8 mouse cellular contexts compared by ENCODE assay signal in genomic region chr2:156842711-156843110, GRCm38 (mm10). TPM values are rescaled to one million over a fixed set of nuclear protein-coding genes. Genes with fewer than 3 reads are reported as not detected.
A peak's percentile ranks its signal among the peaks of the same experiment; 100 is the strongest.
DNase-seq lines count a peak whose midpoint lies in the region; ATAC-seq and TF ChIP-seq lines count a peak whose summit lies in the region.

No protein-coding gene starts in this region.

- peak overlapping the region; percentile 68 for H3K4me2 ChIP-seq in kidney, postnatal 0 days (ENCODE audit: low read length)
- peak overlapping the region; percentile 77 for H3K4me2 ChIP-seq in embryonic facial prominence, embryonic 15.5 days (replicated peaks)
- H3K4me2 ChIP-seq in limb, embryonic 11.5 days (ENCODE audit: low read depth, severe bottlenecking): peak overlapping the region; percentile 95
- H3K4me2 ChIP-seq in neural tube, embryonic 15.5 days: peak overlapping the region; percentile 98; the same call in 1 of the 2 replicates

- H3K9ac ChIP-seq in kidney, postnatal 0 days (ENCODE audit: low read depth, low read length): no peak overlapping the region
- 0 out of 2 replicates have a peak overlapping the region, but pooled peaks have one; percentile 15 for H3K9ac ChIP-seq in embryonic facial prominence, embryonic 15.5 days
- H3K9ac ChIP-seq in limb, embryonic 11.5 days (ENCODE audit: low read length): no peak overlapping the region; the same call in 1 of the 2 replicates
- no peak overlapping the region for H3K9ac ChIP-seq in neural tube, embryonic 15.5 days (replicated peaks)

- no peaks in the 10 kb centered on the region for H3K9me3 ChIP-seq in kidney, postnatal 0 days (replicated peaks; ENCODE audit: low read length)
- H3K9me3 ChIP-seq in embryonic facial prominence, embryonic 15.5 days (replicated peaks): no peaks in the 10 kb centered on the region
- no peaks in the 10 kb centered on the region for H3K9me3 ChIP-seq in limb, embryonic 11.5 days (ENCODE audit: control insufficient read depth, low read length)
- no peaks in the 10 kb centered on the region for H3K9me3 ChIP-seq in neural tube, embryonic 15.5 days (replicated peaks)

- DNase-seq in kidney, postnatal 0 days (ENCODE audit: low spot score): peak; percentile 46
- DNase-seq in kidney, adult 9 months: no peak
- DNase-seq in limb, embryonic 11.5 days (ENCODE audit: low spot score): peak; percentile 29
- DNase-seq in layer of hippocampus, adult 11-12 months (ENCODE audit: low spot score): no peak
- DNase-seq in kidney, adult 8-10 months: no peak

- peaks cover 44% of the 10 kb centered on the region for H3K4me1 ChIP-seq in kidney, postnatal 0 days (replicated peaks; ENCODE audit: insufficient read depth, low read length)
- H3K4me1 ChIP-seq in embryonic facial prominence, embryonic 15.5 days: peaks cover 77% of the 10 kb centered on the region
- H3K4me1 ChIP-seq in limb, embryonic 11.5 days (ENCODE audit: control insufficient read depth, insufficient read depth, low read length): peaks cover 27% of the 10 kb centered on the region
- H3K4me1 ChIP-seq in neural tube, embryonic 15.5 days: peaks cover 63% of the 10 kb centered on the region

- ATAC-seq in kidney, postnatal 0 days (replicated peaks; ENCODE audit: low FRiP score, low read depth): no peak
- no peak for ATAC-seq in embryonic facial prominence, embryonic 15.5 days (ENCODE audit: insufficient number of reproducible peaks, low FRiP score, low TSS enrichment, low read depth)
- ATAC-seq in limb, embryonic 11.5 days (ENCODE audit: insufficient number of reproducible peaks, low FRiP score, low TSS enrichment, low read depth): no peak
- no peak for ATAC-seq in neural tube, embryonic 15.5 days (ENCODE audit: low FRiP score)
- no peak for ATAC-seq in cerebellum, adult (ENCODE audit: insufficient number of reproducible peaks, low FRiP score, low TSS enrichment)

- no peaks in the 10 kb centered on the region for H3K27me3 ChIP-seq in kidney, postnatal 0 days (ENCODE audit: insufficient read depth, low read length)
- no peaks in the 10 kb centered on the region for H3K27me3 ChIP-seq in embryonic facial prominence, embryonic 15.5 days
- H3K27me3 ChIP-seq in limb, embryonic 11.5 days (ENCODE audit: control insufficient read depth, insufficient read depth, low read length): no peaks in the 10 kb centered on the region
- peaks cover 27% of the 10 kb centered on the region for H3K27me3 ChIP-seq in neural tube, embryonic 15.5 days (replicated peaks)

- no peak overlapping the region for H3K27ac ChIP-seq in kidney, postnatal 0 days
- peak overlapping the region; percentile 92 for H3K27ac ChIP-seq in embryonic facial prominence, embryonic 15.5 days (replicated peaks)
- no peak overlapping the region for H3K27ac ChIP-seq in limb, embryonic 11.5 days (replicated peaks; ENCODE audit: low read depth, low read length)
- H3K27ac ChIP-seq in neural tube, embryonic 15.5 days (replicated peaks): peak overlapping the region; percentile 80

- H3K4me3 ChIP-seq in kidney, postnatal 0 days (replicated peaks; ENCODE audit: low read depth, low read length): peak overlapping the region; percentile 89
- H3K4me3 ChIP-seq in embryonic facial prominence, embryonic 15.5 days (replicated peaks): peak overlapping the region; percentile 75
- peak overlapping the region; percentile 98 for H3K4me3 ChIP-seq in limb, embryonic 11.5 days (ENCODE audit: low read depth, low read length)
- H3K4me3 ChIP-seq in neural tube, embryonic 15.5 days (replicated peaks): peak overlapping the region; percentile 2; the same call in 1 of the 2 replicates

- 19% methylated on average over 11 of the region's 11 CpGs for WGBS in kidney, postnatal 0 days
- WGBS in embryonic facial prominence, embryonic 15.5 days: 13% methylated on average over 11 of the region's 11 CpGs
- WGBS in limb, embryonic 11.5 days: 10% methylated on average over 11 of the region's 11 CpGs
- WGBS in neural tube, embryonic 15.5 days: 22% methylated on average over 11 of the region's 11 CpGs

- no peak for TF ChIP-seq CTCF in kidney, postnatal 0 days (IDR thresholded peaks at IDR 0.05; ENCODE audit: low read depth)

- H3K36me3 ChIP-seq in kidney, postnatal 0 days (ENCODE audit: insufficient read depth, low read length): 0 out of 2 replicates have a peak, but pooled peaks cover 6% of the 10 kb centered on the region
- H3K36me3 ChIP-seq in embryonic facial prominence, embryonic 15.5 days: peaks cover 27% of the 10 kb centered on the region
- peaks cover 14% of the 10 kb centered on the region for H3K36me3 ChIP-seq in limb, embryonic 11.5 days (ENCODE audit: control insufficient read depth, insufficient read depth, low read length)
- H3K36me3 ChIP-seq in neural tube, embryonic 15.5 days: no peaks in the 10 kb centered on the region

RNA-seq across cellular contexts. Expression of gene Tgif2, which starts 2.9 kb away (rescaled TPM):
- 38.2 and 40.6 TPM in 2 replicates for polyA plus RNA-seq in kidney, postnatal 0 days (2015; fragmentation: Nextera tagmentation; extraction: Ambion mirVana)
- 51.1 and 51.6 TPM in 2 replicates for polyA plus RNA-seq in embryonic facial prominence, embryonic 15.5 days (2015; fragmentation: Nextera tagmentation; extraction: Ambion mirVana)
- polyA plus RNA-seq in limb, embryonic 11.5 days (2014; fragmentation: Nextera tagmentation; extraction: Ambion mirVana): 99.5 and 100.0 TPM in 2 replicates
- polyA plus RNA-seq in neural tube, embryonic 15.5 days (2015; fragmentation: Nextera tagmentation; extraction: Ambion mirVana): 10.3 and 16.5 TPM in 2 replicates

RNA-seq across cellular contexts. Expression of gene 4930518I15Rik, which starts 15.0 kb away (rescaled TPM):
- polyA plus RNA-seq in kidney, postnatal 0 days (2015; fragmentation: Nextera tagmentation; extraction: Ambion mirVana): 2.6 and 4.6 TPM in 2 replicates
- polyA plus RNA-seq in embryonic facial prominence, embryonic 15.5 days (2015; fragmentation: Nextera tagmentation; extraction: Ambion mirVana): 8.4 and 9.7 TPM in 2 replicates
- 6.3 and 8.0 TPM in 2 replicates for polyA plus RNA-seq in limb, embryonic 11.5 days (2014; fragmentation: Nextera tagmentation; extraction: Ambion mirVana)
- 7.6 and 8.9 TPM in 2 replicates for polyA plus RNA-seq in neural tube, embryonic 15.5 days (2015; fragmentation: Nextera tagmentation; extraction: Ambion mirVana)

RNA-seq across cellular contexts. Expression of gene Rab5if, which starts 20.2 kb away (rescaled TPM):
- 227 and 252 TPM in 2 replicates for polyA plus RNA-seq in kidney, postnatal 0 days (2015; fragmentation: Nextera tagmentation; extraction: Ambion mirVana)
- 152 and 160 TPM in 2 replicates for polyA plus RNA-seq in embryonic facial prominence, embryonic 15.5 days (2015; fragmentation: Nextera tagmentation; extraction: Ambion mirVana)
- 190 and 202 TPM in 2 replicates for polyA plus RNA-seq in limb, embryonic 11.5 days (2014; fragmentation: Nextera tagmentation; extraction: Ambion mirVana)
- polyA plus RNA-seq in neural tube, embryonic 15.5 days (2015; fragmentation: Nextera tagmentation; extraction: Ambion mirVana): 152 TPM in 2 replicates

RNA-seq across cellular contexts. Expression of gene Sla2, which starts 44.3 kb away (rescaled TPM):
- 0.18 and 0.32 TPM in 2 replicates for polyA plus RNA-seq in kidney, postnatal 0 days (2015; fragmentation: Nextera tagmentation; extraction: Ambion mirVana)
- 0.52 and 0.56 TPM in 2 replicates for polyA plus RNA-seq in embryonic facial prominence, embryonic 15.5 days (2015; fragmentation: Nextera tagmentation; extraction: Ambion mirVana)
- 0.51 and 0.52 TPM in 2 replicates for polyA plus RNA-seq in limb, embryonic 11.5 days (2014; fragmentation: Nextera tagmentation; extraction: Ambion mirVana)
- 0.22 and 7.3 TPM in 2 replicates for polyA plus RNA-seq in neural tube, embryonic 15.5 days (2015; fragmentation: Nextera tagmentation; extraction: Ambion mirVana)

Comparison
In these comparisons a context has a peak if more than half of its experiments do, and no peak if none do; other contexts are left out.
1. DNase-seq: peak in kidney, postnatal 0 days (single experiment) and limb, embryonic 11.5 days (single experiment); none in kidney, adult 9 months (single experiment), layer of hippocampus, adult 11-12 months (single experiment) and kidney, adult 8-10 months (0 of 2).
2. H3K27ac ChIP-seq: peak in embryonic facial prominence, embryonic 15.5 days (single experiment) and neural tube, embryonic 15.5 days (single experiment); none in kidney, postnatal 0 days (single experiment) and limb, embryonic 11.5 days (single experiment).
3. H3K4me3 ChIP-seq: peak in every context shown above with its lines; median percentile 98 in limb, embryonic 11.5 days; 89 in kidney, postnatal 0 days; 75 in embryonic facial prominence, embryonic 15.5 days; 2 in neural tube, embryonic 15.5 days.
4. Peak in every context shown above with its lines, with median percentiles within 50 percentile points of each other: H3K4me2 ChIP-seq.